Mouse (Mus musculus) retina, postnatal 1 day (tissue): ENCODE data around the gene Lrpprc.

Source experiments
- DNase-seq: peaks from one replicate; pipeline ENCODE4 v3.0.0-alpha.2; 2012

Gene Lrpprc

DNA sequence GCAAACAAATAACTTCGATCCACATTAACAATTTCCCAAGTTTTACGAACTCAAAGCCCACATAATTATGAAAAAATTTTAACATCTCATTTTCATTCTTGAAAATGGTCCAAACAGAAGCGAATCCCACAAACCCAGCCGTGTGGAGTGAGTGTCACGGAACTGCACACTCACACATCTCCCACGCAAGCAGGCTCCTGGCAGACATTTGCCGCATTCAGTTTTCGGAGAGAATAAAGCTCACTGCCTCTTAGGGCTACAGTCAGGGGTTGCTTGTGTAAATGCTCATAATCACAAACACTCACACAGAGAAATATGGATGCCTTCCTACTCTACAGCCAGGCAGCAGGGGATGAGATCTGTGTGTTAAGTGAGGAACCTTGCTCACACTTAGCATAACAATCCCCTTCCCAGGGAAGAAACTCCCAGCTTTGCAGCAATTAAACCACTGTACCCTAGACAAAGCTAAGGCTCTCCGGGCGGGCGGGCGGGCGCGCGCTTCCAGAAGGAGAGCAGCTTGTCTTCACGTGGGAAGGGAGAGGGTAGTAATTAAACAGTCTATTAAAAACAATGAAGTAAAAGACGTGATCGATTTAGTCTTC is 76.9 kb downstream of the Lrpprc start:
- DNase-seq: no peak

DNA sequence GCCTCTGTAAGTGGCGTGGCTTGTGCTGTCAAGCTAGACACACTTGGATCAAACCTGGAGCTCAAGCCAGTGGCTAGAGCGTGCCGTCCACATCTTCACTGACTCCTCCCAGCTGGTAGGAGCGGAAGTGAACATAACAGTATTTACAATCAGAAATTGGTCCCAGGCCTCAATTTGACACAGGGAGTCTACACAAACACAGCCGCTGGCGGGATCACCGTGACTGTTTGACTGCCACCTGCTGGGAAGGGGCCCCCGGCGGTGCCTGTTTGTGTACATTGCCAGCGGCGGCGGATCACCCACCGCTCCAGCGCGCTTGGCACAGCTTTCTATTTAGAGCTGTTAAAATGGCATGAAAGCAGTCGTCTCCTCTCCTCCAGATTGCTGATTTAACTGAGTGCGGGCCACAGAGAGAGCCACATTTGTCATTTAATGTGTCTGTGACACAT is 81.2 kb downstream of the Lrpprc start:
- DNase-seq: peak; percentile 64

DNA sequence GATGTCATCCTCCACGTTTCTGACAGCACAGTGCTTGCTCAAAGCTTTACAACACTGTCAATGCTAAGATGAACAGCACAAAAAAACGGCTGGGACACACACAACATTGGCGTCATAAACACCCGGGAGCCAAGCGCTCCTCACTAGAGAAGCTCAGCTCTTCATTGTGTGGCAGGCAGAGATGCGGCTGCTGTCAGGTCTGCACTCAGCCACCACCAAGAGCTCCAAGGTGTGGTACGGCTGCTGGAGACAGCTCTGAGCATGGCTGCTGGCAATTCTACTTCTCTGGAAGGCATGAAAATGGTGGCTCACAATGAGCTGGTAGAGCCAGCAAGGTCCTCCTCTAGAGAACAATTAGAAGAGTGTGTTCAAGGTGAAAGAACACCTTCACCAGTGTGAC is 81.8 kb downstream of the Lrpprc start:
- DNase-seq: no peak

- no peak for DNase-seq
Measured at GRCm38 (mm10) chr17:84707407-84707806, 83.2 kb downstream of the Lrpprc start.

DNA sequence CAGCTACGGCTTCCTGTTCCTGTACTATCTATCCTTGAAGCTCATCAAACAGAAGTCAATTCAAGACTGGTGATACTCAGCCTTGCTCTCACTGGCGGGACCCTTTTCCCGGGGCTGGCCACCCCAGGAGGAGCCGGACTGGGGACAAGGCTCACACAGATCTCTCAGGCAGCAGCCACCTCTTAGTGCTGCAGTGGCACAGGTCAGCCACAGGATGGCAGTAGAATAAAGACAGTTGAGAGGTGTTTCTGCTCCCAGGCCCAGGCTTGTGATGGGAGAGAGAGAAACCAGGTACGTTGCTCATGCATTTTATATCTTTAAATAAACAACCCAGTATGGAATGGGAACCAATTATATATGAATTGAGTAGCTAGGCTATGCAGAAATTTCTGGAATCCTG is 91.9 kb downstream of the Lrpprc start:
- peak; percentile 78 for DNase-seq

DNA sequence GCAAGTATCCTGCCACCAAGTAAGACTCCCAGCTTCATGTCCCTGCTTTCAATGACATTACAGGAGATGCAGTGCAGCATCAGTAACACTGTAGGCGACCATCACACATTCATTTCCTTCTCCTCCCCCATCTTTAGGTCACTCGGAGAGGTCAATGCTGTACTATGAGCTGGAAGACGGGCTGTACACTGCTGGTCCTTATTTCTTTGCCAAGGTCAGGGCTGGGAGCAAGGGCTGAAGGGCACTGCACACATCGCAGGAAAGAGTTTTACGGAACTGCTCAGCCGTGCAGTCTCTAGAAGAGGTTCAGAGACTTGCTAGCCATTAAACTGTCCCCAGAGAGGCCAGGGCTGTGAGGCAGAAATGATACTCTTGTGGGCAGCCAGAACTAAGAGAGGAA is 94.1 kb downstream of the Lrpprc start:
- DNase-seq: no peak

GRCm38 (mm10) chr17:84693741-84694140 is 96.8 kb downstream of the Lrpprc start:
- no peak for DNase-seq

- DNase-seq: no peak
Measured at GRCm38 (mm10) chr17:84690111-84690510, 100.5 kb downstream of the Lrpprc start.

DNA sequence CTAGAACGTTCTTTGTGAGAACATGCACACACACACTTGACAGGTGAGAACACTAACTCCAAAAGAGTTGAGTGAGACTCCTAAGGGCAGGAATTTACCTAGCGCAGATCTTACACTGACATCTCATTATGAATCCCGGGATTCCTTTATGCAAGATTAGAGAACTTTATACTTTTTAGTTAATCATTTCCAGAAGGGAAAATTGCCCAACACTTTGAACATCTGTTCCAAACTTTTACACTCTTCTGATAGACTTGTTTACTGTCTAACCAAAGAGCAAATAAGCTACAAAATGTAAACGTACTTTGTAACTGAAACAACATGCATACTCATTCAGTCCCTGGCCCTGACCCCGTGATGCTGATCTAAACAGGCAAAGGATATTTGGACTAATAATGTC is 101.3 kb downstream of the Lrpprc start:
- DNase-seq: no peak

DNA sequence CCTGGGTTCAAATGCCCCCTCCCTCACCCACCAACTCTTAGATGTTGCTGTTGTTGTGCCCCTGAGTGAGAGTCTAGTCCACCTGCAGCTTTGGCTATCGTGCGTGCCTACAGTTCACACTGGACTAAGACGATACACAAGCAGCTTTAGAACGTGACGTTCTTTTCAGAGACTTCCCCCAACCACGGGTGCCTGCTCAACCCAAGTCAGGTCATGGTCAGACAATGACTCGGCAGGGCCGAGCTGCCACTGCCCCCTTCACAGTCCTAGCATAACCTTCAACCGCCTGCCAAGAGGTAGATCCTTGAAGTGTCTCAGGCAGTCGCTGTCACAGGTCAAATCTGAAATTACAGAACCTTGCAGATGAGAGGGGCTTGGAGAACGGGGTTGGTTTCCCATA is 101.8 kb downstream of the Lrpprc start:
- no peak for DNase-seq

- DNase-seq: no peak
Measured at GRCm38 (mm10) chr17:84687994-84688393, 102.6 kb downstream of the Lrpprc start.

DNA sequence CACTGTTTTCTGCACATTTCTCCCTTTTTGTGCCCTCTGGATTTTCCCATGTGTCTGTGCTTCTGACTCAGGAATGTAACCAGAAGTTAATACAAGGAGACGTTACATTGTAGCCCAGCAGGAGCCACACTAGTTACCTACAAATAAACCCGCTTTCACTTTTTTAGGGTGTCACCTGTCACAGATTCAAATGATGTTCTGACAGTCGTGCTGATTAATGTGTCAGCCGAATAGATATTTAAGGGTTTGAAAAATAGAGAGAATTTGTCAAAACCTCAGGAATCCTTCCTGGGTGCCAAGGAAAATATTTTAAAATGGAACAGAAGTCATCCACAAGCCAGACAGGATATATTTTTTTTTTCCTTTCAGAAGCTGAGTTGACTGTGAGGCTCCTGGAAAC is 105.3 kb downstream of the Lrpprc start:
- DNase-seq: no peak

DNA sequence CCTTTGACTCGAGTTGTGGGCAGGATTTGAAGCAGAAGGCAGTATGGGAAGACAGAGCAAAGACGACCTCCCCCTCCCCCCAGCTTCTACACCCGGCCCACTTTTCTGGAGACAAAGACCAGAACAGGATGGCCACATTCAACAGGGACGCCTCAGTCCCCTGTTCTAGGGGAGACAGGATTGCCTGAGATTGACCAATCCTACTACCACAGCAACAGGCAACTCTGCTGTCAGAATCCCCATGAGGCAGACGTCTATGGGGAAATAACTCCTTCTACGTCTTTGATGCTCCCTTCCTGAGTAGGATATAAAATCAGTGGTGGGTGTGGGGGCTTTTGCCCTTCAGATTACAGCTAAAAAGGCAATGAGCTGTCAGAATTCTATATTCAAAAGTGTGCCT is 106.3 kb downstream of the Lrpprc start:
- DNase-seq: no peak

DNA sequence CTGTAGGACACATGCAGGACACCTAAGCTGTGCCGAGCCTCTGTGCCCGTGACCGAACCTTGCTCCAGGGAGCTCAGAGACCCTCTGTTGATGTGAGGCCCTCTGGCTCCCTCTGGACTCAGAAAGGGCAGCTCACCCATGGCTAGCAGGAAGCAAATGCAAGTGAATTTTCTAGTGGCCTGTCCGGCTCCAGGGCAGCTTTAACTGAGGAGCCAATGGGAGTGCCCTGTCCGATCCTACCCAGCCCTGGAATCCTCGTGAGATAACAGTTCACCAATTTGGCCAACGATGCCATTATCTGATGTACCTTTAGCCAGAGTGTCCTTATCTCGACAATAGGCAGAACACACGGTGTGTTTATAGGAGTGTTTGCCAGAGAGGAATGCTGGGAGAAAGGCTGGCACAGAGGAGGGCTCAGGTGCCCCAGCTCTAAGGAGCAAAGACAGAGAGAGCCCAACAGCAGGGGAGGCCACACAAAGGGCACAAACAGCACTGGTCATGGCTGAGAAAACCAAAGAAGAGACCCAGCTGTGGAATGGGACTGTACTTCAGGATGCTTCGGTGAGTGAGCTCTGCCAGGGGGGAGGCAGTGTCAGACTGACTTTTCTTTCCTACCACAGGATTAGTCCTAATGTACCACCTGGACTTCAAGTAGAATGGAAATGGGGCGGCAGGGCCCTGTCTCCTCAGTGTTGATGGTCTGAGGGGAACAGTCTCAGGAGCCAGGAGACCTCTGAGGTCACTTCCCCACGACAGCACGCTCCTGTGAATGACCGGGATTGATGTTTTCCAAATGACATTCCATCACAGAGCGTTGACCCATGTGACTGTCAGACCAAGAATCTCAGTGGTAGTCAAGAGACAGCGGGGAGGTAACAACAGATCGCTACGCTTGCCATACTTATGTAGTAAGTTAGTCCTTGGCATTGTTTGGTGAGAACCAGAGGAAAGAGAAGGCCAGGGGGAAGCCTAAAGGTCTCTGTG is 107.6 kb downstream of the Lrpprc start, which contains the start of gene Abcg5:
Gene Abcg5, minus strand, starts transcription at position 278 of the 984 bp plus-strand sequence.
- no peak for DNase-seq

DNA sequence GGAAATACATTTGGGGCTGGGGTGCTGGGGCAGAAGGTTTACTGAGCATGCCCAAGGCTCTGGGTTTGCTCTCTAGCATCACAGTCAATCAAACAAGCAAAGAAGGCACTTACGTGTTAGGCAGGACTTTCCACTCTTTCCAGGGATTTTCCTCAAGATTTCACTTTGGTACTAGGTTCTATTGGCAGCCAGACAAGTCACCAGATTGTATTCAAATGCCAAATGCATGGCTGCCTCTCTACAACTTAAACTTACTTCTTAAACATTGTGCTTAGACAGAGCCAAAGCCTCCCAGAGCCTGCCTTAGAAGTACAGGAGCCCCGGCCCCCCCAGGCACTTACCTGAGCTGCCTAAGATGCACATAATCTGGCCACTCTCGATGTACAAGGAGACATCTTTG is 108.9 kb downstream of the Lrpprc start:
- no peak for DNase-seq

DNA sequence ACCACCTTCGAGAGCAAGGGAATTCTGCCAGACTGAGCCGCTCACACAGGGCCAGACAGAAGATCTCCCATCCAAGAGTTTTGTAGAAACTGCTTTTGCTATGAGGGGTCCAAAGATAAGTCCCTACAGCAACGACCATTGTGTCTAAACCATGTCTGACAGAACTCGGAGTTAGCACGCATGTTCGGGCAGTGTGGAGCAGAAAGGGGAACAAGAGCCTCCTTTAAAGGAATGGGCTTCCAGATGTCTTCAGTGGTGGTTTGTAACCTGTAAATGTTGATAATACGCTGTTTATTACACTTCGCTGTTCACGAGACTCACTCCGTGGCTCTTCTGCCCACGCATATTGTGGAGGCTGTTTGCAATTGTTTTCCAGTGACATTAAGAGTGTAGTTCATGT is 113.0 kb downstream of the Lrpprc start:
- no peak for DNase-seq

GRCm38 (mm10) chr17:84675951-84676366 is 114.6 kb downstream of the Lrpprc start, which contains the start of gene Abcg8:
Abcg8 (plus strand) TSS chr17:84676302.
- DNase-seq: peak; percentile 59

DNA sequence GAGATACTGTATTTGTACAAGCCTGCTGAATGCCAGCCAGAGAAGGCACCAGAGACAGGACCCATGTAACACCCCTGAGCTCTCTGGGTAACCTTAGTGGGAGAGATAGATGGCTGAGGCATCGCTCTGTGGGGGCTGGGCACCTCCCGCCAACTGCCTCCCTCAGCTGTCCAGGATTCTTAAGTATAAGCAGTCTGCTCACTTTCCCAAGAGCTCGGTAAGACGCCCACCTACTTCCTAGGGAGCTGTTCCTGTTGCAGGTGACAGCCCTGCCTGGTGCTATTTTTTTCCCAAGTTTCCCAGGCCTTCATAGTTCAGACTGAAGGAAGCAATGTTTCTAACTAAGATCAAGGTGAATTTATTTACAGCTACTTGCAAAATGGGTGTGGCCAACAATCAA is 115.4 kb downstream of the Lrpprc start:
- no peak for DNase-seq

DNA sequence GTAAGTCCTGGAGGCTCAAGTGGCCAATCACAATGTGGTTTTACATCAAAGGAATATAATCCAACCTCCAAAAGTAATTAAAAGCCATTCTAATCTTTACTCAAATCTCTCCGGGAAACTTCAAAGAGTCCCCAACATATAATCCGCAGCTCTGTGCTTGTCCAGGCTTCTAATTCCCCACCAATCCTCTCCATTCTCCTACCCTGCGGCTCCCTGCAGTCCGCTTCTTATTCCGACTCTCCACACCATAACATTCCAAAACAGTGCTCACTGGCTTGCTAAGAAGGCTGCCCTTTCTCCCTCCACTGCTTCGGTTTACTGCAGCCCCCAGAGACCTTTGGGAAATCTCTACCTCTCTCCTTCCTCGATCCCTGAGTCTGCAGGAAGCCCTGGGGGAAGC is 116.5 kb downstream of the Lrpprc start:
- DNase-seq: no peak

- no peak for DNase-seq
Measured at GRCm38 (mm10) chr17:84672376-84673369, 117.9 kb downstream of the Lrpprc start.

DNA sequence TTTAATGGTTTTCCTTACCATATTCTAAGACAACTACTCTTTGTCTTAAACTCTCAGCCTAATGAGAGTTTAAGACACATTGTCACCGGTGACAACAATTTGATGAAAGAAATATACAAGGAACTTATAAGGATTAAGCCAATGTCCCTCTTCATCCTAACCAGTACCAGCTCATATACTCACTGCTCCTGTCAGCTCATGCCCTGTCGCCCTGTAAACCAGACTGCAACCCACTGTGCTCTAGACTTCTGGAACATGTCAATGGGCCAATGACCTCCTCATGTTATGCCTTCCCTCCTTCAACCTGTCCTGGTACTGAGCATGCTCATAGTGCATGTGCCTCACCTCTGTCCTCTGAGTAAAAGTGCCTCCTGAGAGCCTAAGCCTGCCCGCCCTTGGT is 122.7 kb downstream of the Lrpprc start:
- DNase-seq: no peak

DNA sequence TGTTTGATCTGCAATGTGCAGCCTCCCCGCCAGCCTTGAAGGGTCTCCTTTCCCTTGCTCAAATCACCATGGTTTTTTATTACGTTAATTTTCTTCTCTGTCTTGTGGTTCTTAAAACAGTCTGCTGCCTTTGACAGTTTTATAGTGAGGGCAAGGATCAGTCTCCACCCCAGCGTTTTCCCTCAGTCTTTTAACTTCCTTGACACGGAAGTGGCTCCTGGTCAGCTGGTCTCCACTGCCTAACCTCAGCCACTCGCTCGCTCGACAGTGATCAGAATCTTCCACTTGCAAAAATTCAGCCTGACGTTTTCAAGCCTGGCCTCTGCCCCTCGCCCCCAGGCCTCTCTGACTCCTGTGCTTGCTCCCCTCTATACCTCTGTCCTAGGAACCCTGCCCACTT is 124.9 kb downstream of the Lrpprc start:
- no peak for DNase-seq

DNA sequence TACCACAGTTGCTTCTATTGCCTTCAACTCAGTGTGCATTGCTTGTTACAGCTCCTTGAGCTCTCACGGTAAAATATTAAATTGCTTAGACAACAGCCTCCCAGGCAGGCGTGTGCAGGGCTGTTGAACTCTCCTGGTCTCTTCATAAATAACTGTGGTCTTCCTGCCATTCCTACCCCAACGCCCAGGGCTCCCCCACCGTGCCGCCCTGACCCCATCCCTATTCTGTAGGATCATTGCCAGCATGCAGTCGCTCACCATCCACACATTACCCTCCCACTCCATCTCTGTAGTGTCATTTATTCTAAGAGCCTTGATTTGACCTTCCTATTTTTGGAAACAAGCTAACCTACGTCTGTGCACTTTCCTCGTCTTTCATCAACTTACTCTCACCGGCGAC is 125.5 kb downstream of the Lrpprc start:
- DNase-seq: no peak
